Mouse (Mus musculus) lung, postnatal 0 days (tissue): ENCODE results near the gene Cyp2w1.

Source experiments
- CTCF ChIP-seq: IDR thresholded peaks from 2 replicates; pipeline ENCODE4 v1.5.1; 2016; ENCODE audit warnings: antibody characterized with exemption, mild to moderate bottlenecking
- EP300 ChIP-seq: IDR thresholded peaks from 2 replicates; pipeline ENCODE4 v1.6.1; 2016; ENCODE audit warnings: antibody characterized with exemption, mild to moderate bottlenecking, control low read depth

DNA sequence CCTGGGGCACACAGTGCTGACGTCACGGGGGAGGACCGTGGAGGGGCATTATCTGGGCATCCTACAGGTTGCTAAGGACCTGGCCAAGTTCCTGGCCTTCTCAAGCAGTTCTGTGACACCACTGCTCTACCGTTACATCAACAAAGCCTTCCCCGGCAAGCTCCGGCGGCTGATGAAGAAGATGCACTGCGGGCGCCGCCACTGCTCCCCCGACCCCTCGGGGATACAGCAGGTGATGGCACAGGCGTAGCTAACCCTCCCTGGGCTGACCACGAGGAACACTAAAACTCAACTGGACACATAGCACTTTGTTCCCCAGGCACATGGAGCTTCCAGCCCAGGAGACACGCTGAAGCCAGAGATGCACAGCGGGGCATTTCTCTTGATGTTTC is 40.8 kb downstream of the Cyp2w1 start:
- TF ChIP-seq EP300, result no peak
- no peak for TF ChIP-seq CTCF
